Mouse (Mus musculus) CH12.LX (cell line): ENCODE measurements around the gene Gas2. TPM values are rescaled to one million over a fixed set of nuclear protein-coding genes. Genes with fewer than 3 reads are reported as not detected.

Experiments
- DNase-seq: peaks from one replicate; pipeline ENCODE4 v3.0.0-alpha.2; 2013; ENCODE audit errors: extremely low read depth
- H3K27ac ChIP-seq: 2 replicates; pipeline ENCODE4 v1.5.1; 2012; ENCODE audit warnings: low read depth, mild to moderate bottlenecking, control low read depth, moderate library complexity; ENCODE audit not compliant: insufficient read depth
- H3K27me3 ChIP-seq: replicated peaks from 2 replicates; pipeline ENCODE3; 2012; ENCODE audit warnings: inconsistent platforms
- H3K36me3 ChIP-seq, 2 experiments: replicated peaks in 1 of 2; 2 replicates each; pipeline versions ENCODE3 to v1.6.1; 2012; ENCODE audit warnings: inconsistent platforms in 1 of 2, low read length in 1 of 2, mild to moderate bottlenecking in 1 of 2, mixed read lengths in 1 of 2, moderate library complexity in 1 of 2; ENCODE audit not compliant: control insufficient read depth in 1 of 2, insufficient read depth in 1 of 2
- H3K4me1 ChIP-seq, 2 experiments: 2 replicates each; pipeline ENCODE4 v1.6.1; 2012; ENCODE audit warnings: inconsistent platforms in 1 of 2, moderate library complexity in 1 of 2; ENCODE audit not compliant: insufficient read depth in 2 of 2, control insufficient read depth in 1 of 2
- H3K4me2 ChIP-seq: 2 replicates; pipeline ENCODE4 v1.6.1; 2012; ENCODE audit warnings: low read depth, mild to moderate bottlenecking, control low read depth; ENCODE audit not compliant: poor library complexity, insufficient read depth, severe bottlenecking
- H3K4me3 ChIP-seq, 3 experiments: fragments of 150-350 bp in 1 of 3; sonication (generic) in 1 of 3; replicated peaks in 1 of 3; 2 replicates each; pipeline versions ENCODE3 to v1.5.1; 2011 to 2012; ENCODE audit warnings: low read depth in 2 of 3, low read length in 2 of 3, mild to moderate bottlenecking in 2 of 3, moderate library complexity in 2 of 3, control low read depth in 1 of 3, improper control_type of control experiment in 1 of 3, inconsistent platforms in 1 of 3, mixed read lengths in 1 of 3; ENCODE audit not compliant: poor library complexity in 1 of 3
- H3K79me2 ChIP-seq: replicated peaks from 2 replicates; pipeline ENCODE4 v1.6.1; 2012; ENCODE audit warnings: mild to moderate bottlenecking, moderate library complexity; ENCODE audit not compliant: control insufficient read depth, poor library complexity, insufficient read depth, severe bottlenecking; ENCODE audit errors: extremely low read depth
- H3K9ac ChIP-seq: 2 replicates; pipeline ENCODE4 v1.6.1; 2012; ENCODE audit warnings: low read depth, mild to moderate bottlenecking, control low read depth, moderate library complexity; ENCODE audit not compliant: insufficient read depth
- H3K9me3 ChIP-seq: replicated peaks from 2 replicates; pipeline ENCODE3; 2012; ENCODE audit warnings: low read length, inconsistent platforms, mixed read lengths
- CHD2 ChIP-seq: IDR thresholded peaks from 2 replicates; pipeline ENCODE4 v1.6.1; 2011; ENCODE audit warnings: low read length, improper control_type of control experiment
- CTCF ChIP-seq, 2 experiments: IDR thresholded peaks in 1 of 2; conservative IDR thresholded peaks in 1 of 2; 2 replicates each; pipeline ENCODE4 v1.5.1; 2011 to 2012; ENCODE audit warnings: low read depth in 2 of 2, low read length in 2 of 2, improper control_type of control experiment in 1 of 2, inconsistent platforms in 1 of 2, mild to moderate bottlenecking in 1 of 2, moderate library complexity in 1 of 2
- E2F4 ChIP-seq: IDR thresholded peaks from 2 replicates; pipeline ENCODE4 v1.6.1; 2011; ENCODE audit warnings: low read depth, low read length, improper control_type of control experiment; ENCODE audit not compliant: insufficient replicate concordance
- ELF1 ChIP-seq: IDR thresholded peaks from 2 replicates; pipeline ENCODE4 v1.6.1; 2014; ENCODE audit warnings: low read depth, mild to moderate bottlenecking, inconsistent platforms, low read length, improper control_type of control experiment
- EP300 ChIP-seq: IDR thresholded peaks from 2 replicates; pipeline ENCODE4 v1.6.1; 2011; ENCODE audit warnings: low read length, improper control_type of control experiment
- ETS1 ChIP-seq: conservative IDR thresholded peaks from 2 replicates; pipeline ENCODE4 v1.6.1; 2012; ENCODE audit warnings: low read depth, mild to moderate bottlenecking, inconsistent platforms, low read length, improper control_type of control experiment, moderate library complexity
- GABPA ChIP-seq: IDR thresholded peaks from 2 replicates; pipeline ENCODE4 v1.6.1; 2012; ENCODE audit warnings: low read depth, low read length, improper control_type of control experiment, inconsistent platforms; ENCODE audit not compliant: insufficient replicate concordance
- HCFC1 ChIP-seq: IDR thresholded peaks from 2 replicates; pipeline ENCODE4 v1.6.1; 2012; ENCODE audit warnings: low read depth, mild to moderate bottlenecking, inconsistent platforms, low read length, improper control_type of control experiment
- KAT2A ChIP-seq: IDR thresholded peaks from 2 replicates; pipeline ENCODE4 v1.6.1; 2012; ENCODE audit warnings: low read length, improper control_type of control experiment, inconsistent platforms; ENCODE audit not compliant: insufficient replicate concordance
- MAFK ChIP-seq: IDR thresholded peaks from 2 replicates; pipeline ENCODE4 v1.6.1; 2011; ENCODE audit warnings: low read length, improper control_type of control experiment; ENCODE audit not compliant: insufficient replicate concordance
- MAX ChIP-seq: IDR thresholded peaks from 2 replicates; pipeline ENCODE4 v1.6.1; 2011; ENCODE audit warnings: low read length, improper control_type of control experiment
- MAZ ChIP-seq: IDR thresholded peaks from 2 replicates; pipeline ENCODE4 v1.6.1; 2012; ENCODE audit warnings: low read depth, mild to moderate bottlenecking, inconsistent platforms, low read length, improper control_type of control experiment, moderate library complexity
- MEF2A ChIP-seq: IDR thresholded peaks from 2 replicates; pipeline ENCODE4 v1.6.1; 2014; ENCODE audit warnings: low read depth, mild to moderate bottlenecking, inconsistent platforms, low read length, improper control_type of control experiment, borderline replicate concordance
- MYC ChIP-seq: IDR thresholded peaks from 2 replicates; pipeline ENCODE4 v1.6.1; 2011; ENCODE audit warnings: low read depth, mild to moderate bottlenecking, improper control_type of control experiment, low read length
- NRF1 ChIP-seq: IDR thresholded peaks from 2 replicates; pipeline ENCODE4 v1.6.1; 2014; ENCODE audit warnings: low read depth, mild to moderate bottlenecking, inconsistent platforms, low read length, improper control_type of control experiment, moderate library complexity
- PAX5 ChIP-seq: IDR thresholded peaks from 2 replicates; pipeline ENCODE4 v1.6.1; 2012; ENCODE audit warnings: low read length, inconsistent platforms, mixed read lengths
- POLR2AphosphoS2 ChIP-seq: IDR thresholded peaks from 2 replicates; pipeline ENCODE4 v1.6.1; 2011; ENCODE audit warnings: low read depth, low read length, improper control_type of control experiment
- RCOR1 ChIP-seq: conservative IDR thresholded peaks from 2 replicates; pipeline ENCODE4 v1.6.1; 2012; ENCODE audit warnings: low read depth, mild to moderate bottlenecking, inconsistent platforms, low read length, improper control_type of control experiment
- SIN3A ChIP-seq: IDR thresholded peaks from 2 replicates; pipeline ENCODE4 v1.6.1; 2012; ENCODE audit warnings: low read length, improper control_type of control experiment, inconsistent platforms
- SMC3 ChIP-seq: IDR thresholded peaks from 2 replicates; pipeline ENCODE4 v1.6.1; 2011; ENCODE audit warnings: low read depth, low read length, improper control_type of control experiment
- TBP ChIP-seq: conservative IDR thresholded peaks from 2 replicates; pipeline ENCODE4 v1.6.1; 2011; ENCODE audit warnings: low read depth, low read length, improper control_type of control experiment
- TCF12 ChIP-seq: IDR thresholded peaks from 2 replicates; pipeline ENCODE4 v1.6.1; 2014; ENCODE audit warnings: low read depth, mild to moderate bottlenecking, inconsistent platforms, low read length, improper control_type of control experiment
- USF1 ChIP-seq: IDR thresholded peaks from 2 replicates; pipeline ENCODE4 v1.6.1; 2014; ENCODE audit warnings: low read depth, mild to moderate bottlenecking, inconsistent platforms, low read length, improper control_type of control experiment
- ZC3H11A ChIP-seq: IDR thresholded peaks from 2 replicates; pipeline ENCODE4 v1.6.1; 2012; ENCODE audit warnings: low read depth, mild to moderate bottlenecking, inconsistent platforms, low read length, improper control_type of control experiment
- ZKSCAN1 ChIP-seq: IDR thresholded peaks from 2 replicates; pipeline ENCODE4 v1.6.1; 2012; ENCODE audit warnings: low read depth, inconsistent platforms, low read length, improper control_type of control experiment, borderline replicate concordance
- ZNF384 ChIP-seq: IDR thresholded peaks from 2 replicates; pipeline ENCODE4 v1.6.1; 2012; ENCODE audit warnings: low read depth, low read length, improper control_type of control experiment, inconsistent platforms
- dilution Hi-C: fragments of 300-500 bp; cut with MboI; formaldehyde crosslinking; loops from 2 replicates; pipeline ENCODE4 v1.14.3; 2020; ENCODE audit warnings: low sequenced_read_pairs; ENCODE audit not compliant: extremely low pct_unique_long_range_greater_than_20kb, extremely low pct_ligation_motif_present
- in situ Hi-C: fragments of 300-500 bp; cut with MboI; formaldehyde crosslinking; loops from 3 replicates; pipeline ENCODE4 v1.14.3; 2019; ENCODE audit warnings: low sequenced_read_pairs, low pct_ligation_motif_present, low pct_unique_long_range_greater_than_20kb, mixed read lengths
- polyA plus RNA-seq: library from polyadenylated mRNA; unstranded; fragments of >175 nt; gene quantifications from 2 replicates; pipeline ENCODE4 v1.2.1, GENCODE M21; 2012; ENCODE audit warnings: low read depth; ENCODE audit not compliant: insufficient read length
- total RNA-seq, 2 experiments: library from RNA; depleted of rRNA; stranded (reverse); fragments of 300-350 nt in 1 of 2; fragments of >200 nt in 1 of 2; gene quantifications; 2 replicates each; pipeline ENCODE4 v1.2.3; 2012 to 2014

The Gas2 gene
- total and polyA plus RNA-seq, 3 experiments = 2.7 to 4.3 (median 3.3) TPM

- TF ChIP-seq GABPA (no peak), CHD2 (0 out of 2 replicates have a peak, but pooled peaks have one; percentile 33), TCF12 (no peak; the same call in 1 of the 2 replicates), SMC3 (no peak), TBP (no peak), EP300 (no peak), CTCF (conservative IDR thresholded peaks at IDR 0.05 in 1 of 2, IDR thresholded peaks at IDR 0.05 in 1 of 2; ENCODE audit: low read depth in 2 of 2, low read length in 2 of 2) (no peak), HCFC1 (no peak), E2F4 (no peak), POLR2AphosphoS2 (no peak), ELF1 (peak; percentile 50; the same call in 1 of the 2 replicates), SIN3A (no peak), ETS1 (no peak; the same call in 1 of the 2 replicates), RCOR1 (no peak), MAZ (no peak), NRF1 (peak; percentile 60), ZNF384 (no peak)
These were observed 17.4 kb downstream of the Gas2 start (continued) for GRCm38 (mm10) chr7:51879136-51879723.

GRCm38 (mm10) chr7:51880121-51880520 lies 18.3 kb downstream of the Gas2 start:
- Histone ChIP-seq H3K27ac (no peak overlapping the region), H3K4me2 (0 out of 2 replicates have a peak overlapping the region, but pooled peaks have one; percentile 29), H3K4me3 (no peak overlapping the region), H3K4me1 (peaks cover 0 to 6% of the 10 kb centered on the region in 2 experiments; a peak in 1 of 4 replicates), H3K9me3 (peaks cover 11% of the 10 kb centered on the region), H3K79me2 (no peaks in the 10 kb centered on the region), H3K9ac (no peak overlapping the region), H3K36me3 (no peaks in the 10 kb centered on the region), H3K27me3 (no peaks in the 10 kb centered on the region)
- DNase-seq = no peak
- dilution Hi-C loops (no loop called here), in situ Hi-C loops (no loop called here)
- TF ChIP-seq ZC3H11A (no peak), EP300 (no peak), POLR2AphosphoS2 (no peak), CHD2 (no peak)

GRCm38 (mm10) chr7:51885345-51885744 lies 23.5 kb downstream of the Gas2 start:
- Histone ChIP-seq H3K27me3 (no peaks in the 10 kb centered on the region), H3K4me2 (no peak overlapping the region), H3K4me3 (no peak overlapping the region), H3K9ac (no peak overlapping the region), H3K36me3 (no peaks in the 10 kb centered on the region), H3K27ac (no peak overlapping the region), H3K79me2 (no peaks in the 10 kb centered on the region), H3K4me1 (peaks cover 0 to under 1% of the 10 kb centered on the region in 2 experiments; a peak in 1 of 4 replicates), H3K9me3 (peaks cover 5% of the 10 kb centered on the region)
- dilution Hi-C loops = no loop called here
- TF ChIP-seq POLR2AphosphoS2 (no peak), MAFK (no peak), SIN3A (no peak), MEF2A (no peak), USF1 (no peak), ZKSCAN1 (no peak), KAT2A (no peak), PAX5 (no peak), MAX (no peak), E2F4 (no peak), MYC (no peak)
- TF ChIP-seq, all 38 proteins: peak for 0
- in situ Hi-C loops = no loop called here
- no peak for DNase-seq
